Mouse (Mus musculus) small intestine, adult 2 months (tissue): ENCODE measurements around the gene Gm3404.
"Not testable (repeated sequence)": the region's sequence is repeated elsewhere in the genome, so short reads cannot be mapped to it uniquely, and the experiment has no call there.

Experiments used
- CTCF ChIP-seq: fragments of 200-500 bp; IDR thresholded peaks from 2 replicates; pipeline ENCODE4 v1.5.1; 2012; ENCODE audit warnings: low read depth, mild to moderate bottlenecking, control low read depth, inconsistent platforms, low read length, moderate library complexity, mixed read lengths; ENCODE audit not compliant: insufficient replicate concordance, insufficient read length; ENCODE audit errors: extremely low read depth
- POLR2A ChIP-seq: fragments of 200-500 bp; IDR thresholded peaks from 2 replicates; pipeline ENCODE4 v1.6.1; 2012; ENCODE audit warnings: low read depth, mild to moderate bottlenecking, control low read depth, inconsistent platforms, low read length, moderate library complexity

DNA sequence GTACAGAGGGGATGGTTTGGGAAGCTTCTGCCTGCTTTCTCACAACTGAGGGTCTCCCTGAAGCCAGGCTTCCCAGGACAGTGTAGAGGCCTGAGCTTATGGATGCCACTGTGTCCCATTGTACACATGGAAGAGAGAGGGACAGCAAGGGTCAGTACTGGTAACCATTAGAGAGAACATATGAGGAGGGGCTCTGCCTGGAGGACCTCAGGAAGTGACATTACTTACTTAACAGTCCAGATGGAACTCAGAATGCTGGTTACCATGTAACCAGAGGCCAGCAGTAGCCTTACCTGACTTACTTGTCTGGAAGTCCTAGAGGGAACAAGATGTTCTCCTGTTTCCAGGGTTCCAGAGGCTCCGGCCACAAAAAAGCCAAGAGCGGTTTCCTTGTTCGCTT lies 11.7 kb downstream of the Gm3404 start, which contains the start of gene Gm3409:
- TF ChIP-seq CTCF, POLR2A: not testable (repeated sequence)
